Mouse (Mus musculus) liver, embryonic 11.5 days (tissue): ENCODE measurements at regions not wholly inside any gene's neighbourhood (a gene's known extent, or its start where the extent isn't known, plus 50 kb on each side); places are given as distances from the start of the nearest gene placed in this dataset.

Experiments
- ATAC-seq: fragments of 200-750 bp; cut with Nextera tagmentation; replicated peaks from 2 replicates; pipeline ENCODE4 v1.8.0; 2017; ENCODE audit warnings: moderate number of reproducible peaks, mild to moderate bottlenecking, moderate TSS enrichment, moderate library complexity; ENCODE audit not compliant: low FRiP score
- DNase-seq: peaks from one replicate; pipeline ENCODE4 v3.0.0-alpha.2; 2017; ENCODE audit warnings: low spot score
- H3K27ac ChIP-seq: fragments of 300-500 bp; sonication (generic); 2 replicates; pipeline ENCODE4 v1.5.1; 2014; ENCODE audit warnings: mild to moderate bottlenecking, low read depth, low read length, control low read depth
- H3K27me3 ChIP-seq: fragments of 300-500 bp; sonication (generic); replicated peaks from 2 replicates; pipeline ENCODE4 v1.6.1; 2014; ENCODE audit warnings: low read length, mixed read lengths; ENCODE audit not compliant: control insufficient read depth, insufficient read depth
- H3K36me3 ChIP-seq: fragments of 300-500 bp; sonication (generic); 2 replicates; pipeline ENCODE4 v1.6.1; 2014; ENCODE audit warnings: mild to moderate bottlenecking, low read length, moderate library complexity, mixed read lengths; ENCODE audit not compliant: control insufficient read depth, insufficient read depth
- H3K4me1 ChIP-seq: fragments of 300-500 bp; sonication (generic); replicated peaks from 2 replicates; pipeline ENCODE4 v1.6.1; 2014; ENCODE audit warnings: low read length, mixed read lengths; ENCODE audit not compliant: control insufficient read depth, insufficient read depth
- H3K4me2 ChIP-seq: fragments of 300-500 bp; sonication (generic); 2 replicates; pipeline ENCODE4 v1.6.1; 2014; ENCODE audit warnings: mild to moderate bottlenecking, control low read depth, moderate library complexity
- H3K4me3 ChIP-seq: fragments of 300-500 bp; sonication (generic); 2 replicates; pipeline ENCODE4 v1.5.1; 2014; ENCODE audit warnings: low read depth, low read length, control low read depth
- H3K9ac ChIP-seq: fragments of 300-500 bp; sonication (generic); 2 replicates; pipeline ENCODE4 v1.6.1; 2014; ENCODE audit warnings: low read depth, low read length, control low read depth
- H3K9me3 ChIP-seq: fragments of 300-500 bp; sonication (generic); 2 replicates; pipeline ENCODE4 v1.6.1; 2016; ENCODE audit warnings: low read length, inconsistent platforms, mixed read lengths; ENCODE audit not compliant: control insufficient read depth
- WGBS: fragments of 180-500 bp; shearing (Covaris S2); extraction: QIAGEN DNeasy Blood & Tissue Kit; methylation state at CpG from one replicate; pipeline ENCODE4 v1.1.7; 2014; 5-methylcytosine and 5-hydroxymethylcytosine counted together

DNA sequence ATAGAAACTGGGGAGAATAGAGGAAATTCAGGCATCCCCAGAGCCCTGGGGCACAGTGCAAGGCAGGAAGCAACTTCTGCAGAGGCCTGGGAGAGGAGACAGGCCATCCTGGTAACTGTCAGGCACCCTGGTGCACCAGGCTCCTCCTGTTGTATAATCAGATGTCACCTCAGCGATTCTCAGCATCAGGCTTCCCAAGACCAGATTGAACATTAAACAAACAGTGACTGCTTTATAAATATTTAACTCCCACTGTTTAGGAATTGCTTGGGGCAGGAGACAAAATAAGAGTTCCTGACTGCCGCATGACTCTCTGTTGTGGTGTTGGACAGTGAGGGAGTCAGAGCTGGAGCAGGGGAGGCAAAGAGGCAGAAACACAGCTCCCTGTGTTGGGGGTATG, 1210.1 kb upstream of the A1bg start:
- DNase-seq = no peak
- 49% methylated on average over 2 of the region's 2 CpGs for WGBS
- Histone ChIP-seq H3K36me3 (no peaks in the 10 kb centered on the region), H3K27ac (no peak overlapping the region), H3K4me2 (no peak overlapping the region), H3K4me1 (peaks cover 33% of the 10 kb centered on the region), H3K4me3 (no peak overlapping the region), H3K9ac (no peak overlapping the region), H3K27me3 (no peaks in the 10 kb centered on the region), H3K9me3 (no peaks in the 10 kb centered on the region)
- no peak for ATAC-seq

DNA sequence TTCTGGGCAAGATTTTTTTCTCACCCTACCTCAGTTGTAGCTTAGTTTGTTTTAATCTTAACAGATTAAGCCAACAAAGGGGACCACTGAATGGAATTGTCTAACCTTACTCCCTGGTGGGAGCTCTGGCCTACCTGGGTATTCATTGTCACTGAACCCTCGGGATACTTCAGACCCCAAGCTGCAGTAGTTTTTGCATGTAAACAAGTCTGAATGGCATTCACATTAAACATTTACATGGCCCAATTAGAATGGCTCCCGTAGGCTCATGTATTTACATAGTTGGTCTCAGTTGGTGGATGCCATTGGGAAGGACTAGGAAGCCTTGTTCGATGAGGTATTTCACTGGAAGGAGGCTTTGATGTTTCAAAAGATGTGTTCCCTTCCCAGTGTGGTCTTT, 1208.9 kb upstream of the A1bg start:
- no peak overlapping the region for H3K9ac ChIP-seq
- ATAC-seq = no peak
- no peak overlapping the region for H3K4me2 ChIP-seq
- H3K27me3 ChIP-seq = no peaks in the 10 kb centered on the region
- H3K4me1 ChIP-seq = peaks cover 40% of the 10 kb centered on the region
- 70% methylated on average over 3 of the region's 3 CpGs for WGBS
- H3K9me3 ChIP-seq = no peaks in the 10 kb centered on the region
- no peak overlapping the region for H3K27ac ChIP-seq
- no peak overlapping the region for H3K4me3 ChIP-seq
- no peak for DNase-seq
- H3K36me3 ChIP-seq = no peaks in the 10 kb centered on the region

DNA sequence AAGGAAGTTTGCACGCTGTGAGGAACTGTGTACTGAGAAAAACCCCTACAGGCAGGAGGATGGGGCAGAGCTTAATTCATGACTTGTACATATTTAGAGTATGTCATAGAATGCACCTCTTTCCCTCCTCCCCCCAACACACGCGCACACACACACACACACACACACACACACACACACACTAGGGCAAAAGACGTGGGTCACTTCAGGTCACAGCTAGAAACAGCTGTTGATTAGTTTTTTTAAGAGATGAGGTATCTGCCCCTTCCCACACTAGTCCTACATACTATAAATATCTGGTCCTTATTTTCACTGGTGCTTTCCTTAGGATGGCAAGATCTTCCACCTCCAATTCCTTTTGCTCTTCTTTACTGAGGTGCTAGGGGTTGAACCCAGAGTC, 1207.7 kb upstream of the A1bg start:
- 74% methylated on average over 2 of the region's 4 CpGs for WGBS
- no peaks in the 10 kb centered on the region for H3K27me3 ChIP-seq
- DNase-seq (no peak), ATAC-seq (no peak)
- H3K4me1 ChIP-seq = peaks cover 40% of the 10 kb centered on the region
- no peak overlapping the region for H3K27ac ChIP-seq
- no peak overlapping the region for H3K4me2 ChIP-seq
- no peak overlapping the region for H3K4me3 ChIP-seq
- no peaks in the 10 kb centered on the region for H3K9me3 ChIP-seq
- H3K36me3 ChIP-seq = no peaks in the 10 kb centered on the region
- no peak overlapping the region for H3K9ac ChIP-seq

DNA sequence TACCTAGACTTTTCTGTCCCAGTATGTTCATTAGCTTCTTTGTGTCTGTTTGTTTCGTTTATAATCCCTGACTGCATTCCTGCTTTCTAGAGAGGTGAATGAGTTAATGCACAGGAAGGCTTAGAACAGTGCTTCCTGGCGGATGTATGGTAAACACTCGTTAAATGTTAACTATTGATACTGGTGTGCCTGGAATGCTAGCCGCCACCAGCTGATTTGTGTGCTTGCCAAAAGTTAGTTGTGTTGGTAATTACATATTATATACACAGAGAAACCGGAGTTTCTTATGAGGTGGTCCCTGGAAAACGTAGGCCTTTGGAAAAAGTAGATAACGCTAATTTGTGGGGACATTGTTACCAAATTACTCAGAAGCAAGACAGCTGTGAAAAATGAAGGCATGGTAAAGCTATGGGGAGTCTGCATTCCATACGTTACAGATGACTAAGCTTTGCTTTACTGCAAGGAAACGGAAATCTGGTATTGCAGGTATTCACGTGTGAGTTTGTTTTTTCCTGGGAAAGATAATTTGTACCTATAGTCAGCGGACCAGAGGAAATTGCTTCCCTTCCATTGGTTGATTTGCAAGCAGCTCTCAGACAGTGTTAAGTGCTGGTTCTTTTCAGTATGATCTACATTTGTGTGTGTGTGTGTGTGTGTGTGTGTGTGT, 1205.9 kb upstream of the A1bg start:
- DNase-seq = no peak
- H3K9me3 ChIP-seq = no peaks in the 10 kb centered on the region
- no peaks in the 10 kb centered on the region for H3K27me3 ChIP-seq
- peaks cover 40% of the 10 kb centered on the region for H3K4me1 ChIP-seq
- no peaks in the 10 kb centered on the region for H3K36me3 ChIP-seq
- H3K9ac ChIP-seq = no peak overlapping the region
- no peak for ATAC-seq
- no peak overlapping the region; the same call in 1 of the 2 replicates for H3K4me2 ChIP-seq
- 49% methylated on average over 11 of the region's 11 CpGs for WGBS
- H3K27ac ChIP-seq = peak overlapping the region; percentile 29; the same call in 1 of the 2 replicates
- H3K4me3 ChIP-seq = no peak overlapping the region

DNA sequence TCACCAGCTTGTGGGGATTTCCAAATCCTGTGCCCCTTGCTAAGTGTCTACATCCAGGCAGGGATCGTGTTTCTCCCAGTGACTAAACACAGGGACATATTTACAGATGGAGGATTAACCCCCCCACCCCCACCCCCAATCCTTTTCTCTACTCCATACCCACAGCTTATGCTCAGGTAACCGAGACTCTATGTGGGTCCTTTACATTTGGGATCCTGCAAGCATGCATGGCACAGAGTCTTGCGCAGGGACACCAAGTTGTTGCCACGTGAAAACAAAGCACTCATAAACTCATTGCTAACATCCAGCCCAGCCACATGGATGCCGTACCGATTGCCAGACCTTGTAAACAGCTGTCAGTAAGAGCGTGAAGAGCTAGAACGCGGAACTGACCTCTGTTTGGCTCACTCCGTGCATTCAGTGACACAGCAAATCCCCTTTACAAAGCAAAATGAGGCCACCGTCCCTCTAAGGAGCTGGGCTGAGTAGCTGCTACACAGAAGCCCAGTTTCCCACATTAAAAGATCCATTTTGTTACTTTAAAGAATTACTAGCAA, 1204.9 kb upstream of the A1bg start:
- ATAC-seq (no peak), DNase-seq (no peak)
- Histone ChIP-seq H3K36me3 (no peaks in the 10 kb centered on the region), H3K4me1 (peaks cover 41% of the 10 kb centered on the region), H3K27ac (0 out of 2 replicates have a peak overlapping the region, but pooled peaks have one; percentile 10), H3K9me3 (no peaks in the 10 kb centered on the region), H3K27me3 (no peaks in the 10 kb centered on the region), H3K4me2 (no peak overlapping the region), H3K9ac (no peak overlapping the region), H3K4me3 (no peak overlapping the region)
- 42% methylated on average over 11 of the region's 11 CpGs for WGBS

DNA sequence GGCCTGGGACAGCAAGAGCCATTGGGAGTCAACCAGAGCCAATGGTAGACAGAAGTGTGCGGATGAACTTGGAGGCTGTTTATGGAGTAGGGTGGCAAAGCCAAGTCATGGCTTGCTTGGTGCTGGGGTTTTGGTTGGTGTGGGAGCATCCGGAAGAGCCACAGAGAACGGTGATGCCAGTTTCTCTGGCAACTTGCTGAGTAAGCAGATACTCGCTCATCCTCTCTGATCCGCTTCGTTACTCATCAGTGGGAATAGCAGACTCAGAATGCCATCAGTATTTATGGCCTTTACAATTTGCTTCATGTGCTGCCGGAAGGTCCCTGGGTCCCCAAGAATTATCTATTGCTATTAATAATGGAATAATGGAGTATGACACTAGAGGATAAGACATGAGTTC, 1202.9 kb upstream of the A1bg start:
- H3K27me3 ChIP-seq = no peaks in the 10 kb centered on the region
- no peak overlapping the region for H3K4me2 ChIP-seq
- 94% methylated on average over 7 of the region's 7 CpGs for WGBS
- H3K36me3 ChIP-seq = no peaks in the 10 kb centered on the region
- H3K9me3 ChIP-seq = no peaks in the 10 kb centered on the region
- no peak overlapping the region for H3K27ac ChIP-seq
- DNase-seq (no peak), ATAC-seq (no peak)
- peaks cover 51% of the 10 kb centered on the region for H3K4me1 ChIP-seq
- H3K9ac ChIP-seq = no peak overlapping the region
- H3K4me3 ChIP-seq = no peak overlapping the region

DNA sequence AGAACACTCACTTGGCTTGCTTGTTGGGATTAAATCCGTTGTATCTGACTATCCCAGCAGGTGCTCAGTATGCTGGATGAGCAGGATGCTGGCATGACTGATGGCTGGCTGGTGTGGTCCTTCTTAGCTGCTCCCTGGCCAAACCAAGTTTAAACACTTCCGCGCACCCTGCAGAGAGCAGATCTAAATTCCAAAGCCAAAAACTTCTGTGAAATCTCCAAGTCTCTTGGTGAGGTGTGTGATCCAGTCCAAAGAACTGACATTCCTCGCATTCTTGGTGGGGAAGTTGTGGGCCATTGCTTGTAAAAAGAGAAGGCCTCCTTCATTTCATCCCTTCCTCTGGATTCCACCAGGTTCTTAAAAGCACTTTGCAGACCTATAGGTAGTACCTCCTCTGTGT, 1200.9 kb upstream of the A1bg start:
- peaks cover 48% of the 10 kb centered on the region for H3K4me1 ChIP-seq
- H3K27ac ChIP-seq = 0 out of 2 replicates have a peak overlapping the region, but pooled peaks have one; percentile 34

DNA sequence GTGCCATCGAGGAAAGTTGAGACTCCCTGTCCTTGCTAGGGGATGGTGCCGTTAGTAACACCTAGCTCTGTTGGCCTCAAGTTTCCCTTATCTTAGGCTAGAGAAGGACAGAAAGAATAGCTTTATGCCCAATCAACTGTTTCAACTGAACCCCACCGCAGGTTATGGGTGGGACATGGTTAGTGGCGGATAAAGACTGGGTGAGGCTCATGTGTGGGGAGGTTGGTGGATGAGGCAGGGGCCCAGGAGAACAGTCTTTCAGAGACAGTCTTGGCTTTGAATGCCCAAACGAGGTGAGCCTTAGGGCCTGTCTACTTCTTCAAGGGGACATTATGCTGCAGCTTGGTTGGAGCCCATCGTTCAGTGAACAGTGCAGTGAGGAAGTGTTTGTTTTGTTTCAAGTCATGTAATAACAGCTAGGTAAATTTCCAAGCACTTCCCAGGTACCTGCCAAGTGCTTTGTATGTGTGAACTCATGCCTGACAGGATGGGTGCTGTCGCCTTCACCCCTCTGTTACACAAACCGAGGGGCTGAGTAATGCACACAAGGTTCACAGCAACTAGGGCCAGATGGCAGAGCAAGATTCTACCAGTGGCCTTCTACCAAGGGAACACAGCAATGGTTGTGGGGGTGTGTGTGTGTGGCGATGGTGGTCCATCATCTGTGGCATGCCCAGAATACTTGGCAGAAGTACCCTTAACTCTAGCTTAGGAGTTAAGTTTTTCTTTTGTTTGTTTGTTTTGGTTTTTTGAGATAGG, 1199.6 kb upstream of the A1bg start:
- Histone ChIP-seq H3K36me3 (no peaks in the 10 kb centered on the region), H3K4me2 (peak overlapping the region; percentile 56), H3K4me3 (peak overlapping the region; percentile 19; the same call in 1 of the 2 replicates), H3K9me3 (no peaks in the 10 kb centered on the region), H3K27me3 (no peaks in the 10 kb centered on the region), H3K27ac (peak overlapping the region; percentile 85), H3K9ac (peak overlapping the region; percentile 59), H3K4me1 (peaks cover 43% of the 10 kb centered on the region)
- DNase-seq (peak; percentile 49), ATAC-seq (peak; percentile 93)
- WGBS = 54% methylated on average over 9 of the region's 9 CpGs

More for the DNA sequence above, 1200.9 kb upstream of the A1bg start:
- WGBS = 82% methylated on average over 4 of the region's 4 CpGs
- ATAC-seq = no peak
- H3K9me3 ChIP-seq = no peaks in the 10 kb centered on the region
- no peak overlapping the region for H3K4me2 ChIP-seq
- no peak for DNase-seq
- H3K36me3 ChIP-seq = no peaks in the 10 kb centered on the region
- H3K27me3 ChIP-seq = no peaks in the 10 kb centered on the region
- no peak overlapping the region for H3K9ac ChIP-seq
- no peak overlapping the region for H3K4me3 ChIP-seq
